Comparison of ENCODE assay signal across 22 mouse cellular contexts in the genomic region with DNA sequence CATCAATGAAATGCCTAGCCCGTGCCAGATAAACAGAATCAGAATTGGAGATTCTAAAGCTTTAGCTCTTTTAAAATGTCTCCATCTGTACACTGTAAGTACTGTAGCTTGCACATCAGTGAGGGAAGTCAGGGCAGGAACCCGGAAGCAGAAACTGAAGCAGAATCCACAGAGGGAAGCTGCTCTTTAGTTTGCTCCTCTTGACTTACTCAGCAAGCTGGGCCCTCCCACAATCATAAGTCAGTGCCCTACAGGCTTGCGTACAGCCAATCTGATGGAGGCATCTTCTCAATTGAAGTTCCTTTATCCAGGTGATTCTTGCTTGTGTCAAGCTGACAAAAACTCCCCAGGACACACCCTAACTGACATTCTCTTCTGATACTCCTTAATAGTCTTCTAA. TPM values are rescaled to one million over a fixed set of nuclear protein-coding genes. Genes with fewer than 3 reads are reported as not detected.
DNase-seq lines count a peak whose midpoint lies in the region; ATAC-seq and TF ChIP-seq lines count a peak whose summit lies in the region.
"Had no signal": no experiment of that assay in that cellular context is flagged by ENCODE, and none has a peak within 500 bp of the region (broad histone marks: within the 10 kb centered on the region; RNA-seq: fewer than 3 reads in every experiment).

No protein-coding gene starts in this region.

- no peak overlapping the region for H3K9ac ChIP-seq in heart, embryonic 11.5 days (ENCODE audit: low read depth, low read length)
- H3K9ac ChIP-seq in liver, embryonic 12.5 days: no peak overlapping the region
- H3K9ac ChIP-seq in MEL (ENCODE audit: control insufficient read depth, low read depth, low read length, poor library complexity, severe bottlenecking): no peak overlapping the region
- no peak overlapping the region for H3K9ac ChIP-seq in liver, embryonic 15.5 days
- H3K9ac ChIP-seq in midbrain, embryonic 14.5 days (replicated peaks; ENCODE audit: low read length): no peak overlapping the region
- no peak overlapping the region for H3K9ac ChIP-seq in midbrain, embryonic 13.5 days (replicated peaks)
- H3K9ac ChIP-seq: forebrain, embryonic 13.5 days; hindbrain, embryonic 12.5 days; hindbrain, embryonic 15.5 days had no signal

- peak; percentile 66 for DNase-seq in heart, adult 11 months
- DNase-seq in liver (no peak), MEL (ENCODE audit: low read depth, low spot score) (peak; percentile 39)
- DNase-seq in midbrain, embryonic 14.5 days: no peak
- DNase-seq: adrenal gland, postnatal 14 days; cerebellum, adult 11-12 months; cerebellum, adult 9-10 months; cerebellum, postnatal 14 days; gastrocnemius, postnatal 10 days; gastrocnemius, postnatal 36 days had no signal

- no peak overlapping the region for H3K27ac ChIP-seq in heart, embryonic 11.5 days (ENCODE audit: low read depth, low read length)
- peak overlapping the region; percentile 38; the same call in 1 of the 2 replicates for H3K27ac ChIP-seq in liver, embryonic 12.5 days
- no peak overlapping the region for H3K27ac ChIP-seq in MEL (ENCODE audit: control insufficient read depth, low read depth, low read length)
- H3K27ac ChIP-seq in liver, embryonic 15.5 days (replicated peaks): peak overlapping the region; percentile 97
- no peak overlapping the region for H3K27ac ChIP-seq in midbrain, embryonic 14.5 days (replicated peaks; ENCODE audit: low read depth, low read length)
- H3K27ac ChIP-seq in midbrain, embryonic 13.5 days: no peak overlapping the region
- H3K27ac ChIP-seq: forebrain, embryonic 10.5 days; forebrain, embryonic 13.5 days; hindbrain, embryonic 12.5 days; hindbrain, embryonic 15.5 days had no signal

- no peak for TF ChIP-seq RAD21 in MEL (IDR thresholded peaks at IDR 0.05; ENCODE audit: low read depth, low read length)

- TF ChIP-seq EP300 in MEL (IDR thresholded peaks at IDR 0.05; ENCODE audit: low read depth in 1 of 2, low read length in 2 of 2): no peak

- TF ChIP-seq CTCF in MEL (IDR thresholded peaks at IDR 0.05 in 2 of 3, conservative IDR thresholded peaks at IDR 0.05 in 1 of 3; ENCODE audit: control insufficient read depth in 1 of 3, insufficient read depth in 1 of 3, low read depth in 2 of 3, low read length in 3 of 3, poor library complexity in 1 of 3, severe bottlenecking in 1 of 3): no peak

- 91% methylated on average over 3 of the region's 3 CpGs for WGBS in heart, embryonic 11.5 days (ENCODE audit: insufficient replicate concordance)
- 87% methylated on average over 3 of the region's 3 CpGs for WGBS in liver, embryonic 12.5 days (ENCODE audit: insufficient replicate concordance)
- WGBS in liver, embryonic 15.5 days (ENCODE audit: insufficient replicate concordance): 82% methylated on average over 3 of the region's 3 CpGs
- 96% methylated on average over 3 of the region's 3 CpGs for WGBS in midbrain, embryonic 14.5 days
- 99% methylated on average over 3 of the region's 3 CpGs for WGBS in midbrain, embryonic 13.5 days

- no peaks in the 10 kb centered on the region for H3K36me3 ChIP-seq in heart, embryonic 11.5 days (ENCODE audit: control insufficient read depth, insufficient read depth, low read length)
- no peaks in the 10 kb centered on the region for H3K36me3 ChIP-seq in liver, embryonic 12.5 days
- H3K36me3 ChIP-seq in MEL (ENCODE audit: control insufficient read depth in 1 of 2, insufficient read depth in 2 of 2, low read length in 2 of 2): peaks cover 0 to 8% of the 10 kb centered on the region in 2 experiments; a peak in 2 of 4 replicates
- H3K36me3 ChIP-seq in liver, embryonic 15.5 days (replicated peaks): no peaks in the 10 kb centered on the region
- no peaks in the 10 kb centered on the region for H3K36me3 ChIP-seq in midbrain, embryonic 14.5 days (ENCODE audit: control insufficient read depth, insufficient read depth, low read length)
- H3K36me3 ChIP-seq in midbrain, embryonic 13.5 days: no peaks in the 10 kb centered on the region
- H3K36me3 ChIP-seq: forebrain, embryonic 10.5 days; hindbrain, embryonic 12.5 days; hindbrain, embryonic 15.5 days had no signal

- ATAC-seq in heart, embryonic 11.5 days (replicated peaks; ENCODE audit: insufficient number of reproducible peaks, low FRiP score, low TSS enrichment): no peak
- no peak for ATAC-seq in liver, embryonic 12.5 days
- no peak for ATAC-seq in liver, embryonic 15.5 days (ENCODE audit: insufficient read depth)
- ATAC-seq in midbrain, embryonic 14.5 days (ENCODE audit: low FRiP score, low TSS enrichment): no peak
- ATAC-seq in midbrain, embryonic 13.5 days: no peak
- ATAC-seq: forebrain, embryonic 13.5 days; forebrain, embryonic 16.5 days; Patski had no signal

- no peak overlapping the region for H3K4me3 ChIP-seq in heart, embryonic 11.5 days (ENCODE audit: low read depth, low read length)
- H3K4me3 ChIP-seq in liver, embryonic 12.5 days: no peak overlapping the region
- H3K4me3 ChIP-seq in MEL (ENCODE audit: control insufficient read depth in 1 of 2, insufficient read depth in 1 of 2, low read depth in 2 of 2, low read length in 2 of 2): no peak overlapping the region
- H3K4me3 ChIP-seq in liver, embryonic 15.5 days (replicated peaks): no peak overlapping the region
- H3K4me3 ChIP-seq in midbrain, embryonic 14.5 days (replicated peaks; ENCODE audit: low read depth, low read length): no peak overlapping the region
- H3K4me3 ChIP-seq in midbrain, embryonic 13.5 days (replicated peaks): no peak overlapping the region
- H3K4me3 ChIP-seq: forebrain, embryonic 10.5 days; forebrain, embryonic 13.5 days; hindbrain, embryonic 12.5 days; hindbrain, embryonic 15.5 days had no signal

- no peaks in the 10 kb centered on the region for H3K9me3 ChIP-seq in heart, embryonic 11.5 days (replicated peaks; ENCODE audit: control insufficient read depth, low read length)
- H3K9me3 ChIP-seq in liver, embryonic 12.5 days (replicated peaks): no peaks in the 10 kb centered on the region
- no peaks in the 10 kb centered on the region for H3K9me3 ChIP-seq in MEL (replicated peaks; ENCODE audit: insufficient read depth, low read length)
- H3K9me3 ChIP-seq in liver, embryonic 15.5 days (replicated peaks): no peaks in the 10 kb centered on the region
- peaks cover 10% of the 10 kb centered on the region; the same call in 1 of the 2 replicates for H3K9me3 ChIP-seq in midbrain, embryonic 14.5 days (ENCODE audit: control insufficient read depth, low read length)
- peaks cover 6% of the 10 kb centered on the region for H3K9me3 ChIP-seq in midbrain, embryonic 13.5 days
- H3K9me3 ChIP-seq: forebrain, embryonic 10.5 days; hindbrain, embryonic 15.5 days had no signal

- H3K4me2 ChIP-seq in heart, embryonic 11.5 days: no peak overlapping the region
- H3K4me2 ChIP-seq in liver, embryonic 12.5 days: no peak overlapping the region
- H3K4me2 ChIP-seq in liver, embryonic 15.5 days: no peak overlapping the region
- H3K4me2 ChIP-seq in midbrain, embryonic 14.5 days (ENCODE audit: low read length): no peak overlapping the region
- H3K4me2 ChIP-seq in midbrain, embryonic 13.5 days (replicated peaks): no peak overlapping the region
- H3K4me2 ChIP-seq: forebrain, embryonic 13.5 days; hindbrain, embryonic 12.5 days; hindbrain, embryonic 15.5 days had no signal

- H3K27me3 ChIP-seq in heart, embryonic 11.5 days (ENCODE audit: control insufficient read depth, insufficient read depth, low read length): no peaks in the 10 kb centered on the region
- H3K27me3 ChIP-seq in liver, embryonic 12.5 days (replicated peaks): peaks cover 2% of the 10 kb centered on the region; the same call in 1 of the 2 replicates
- H3K27me3 ChIP-seq in MEL (ENCODE audit: control insufficient read depth in 1 of 2, insufficient read depth in 2 of 2, low read length in 2 of 2): no peaks in the 10 kb centered on the region
- peaks cover 2% of the 10 kb centered on the region; the same call in 1 of the 2 replicates for H3K27me3 ChIP-seq in liver, embryonic 15.5 days
- H3K27me3 ChIP-seq in midbrain, embryonic 14.5 days (ENCODE audit: control insufficient read depth, insufficient read depth, low read length): no peaks in the 10 kb centered on the region
- no peaks in the 10 kb centered on the region for H3K27me3 ChIP-seq in midbrain, embryonic 13.5 days
- H3K27me3 ChIP-seq: forebrain, embryonic 13.5 days; hindbrain, embryonic 12.5 days; hindbrain, embryonic 15.5 days had no signal

- peaks cover 5% of the 10 kb centered on the region; the same call in 1 of the 2 replicates for H3K4me1 ChIP-seq in heart, embryonic 11.5 days (ENCODE audit: control insufficient read depth, insufficient read depth, low read length)
- peaks cover 29% of the 10 kb centered on the region for H3K4me1 ChIP-seq in liver, embryonic 12.5 days
- peaks cover 2 to 14% of the 10 kb centered on the region in 2 experiments; a peak in 3 of 4 replicates for H3K4me1 ChIP-seq in MEL (ENCODE audit: control insufficient read depth in 1 of 2, insufficient read depth in 2 of 2, low read length in 2 of 2)
- peaks cover 27% of the 10 kb centered on the region for H3K4me1 ChIP-seq in liver, embryonic 15.5 days (replicated peaks)
- H3K4me1 ChIP-seq in midbrain, embryonic 14.5 days (ENCODE audit: control insufficient read depth, insufficient read depth, low read length): no peaks in the 10 kb centered on the region
- H3K4me1 ChIP-seq in midbrain, embryonic 13.5 days (replicated peaks): no peaks in the 10 kb centered on the region
- H3K4me1 ChIP-seq: forebrain, embryonic 10.5 days; forebrain, embryonic 13.5 days; hindbrain, embryonic 12.5 days; hindbrain, embryonic 15.5 days had no signal

- TF ChIP-seq POLR2A in MEL (IDR thresholded peaks at IDR 0.05; ENCODE audit: control insufficient read depth in 1 of 2, insufficient read depth in 1 of 2, low read depth in 1 of 2, low read length in 2 of 2, poor library complexity in 1 of 2): no peak

- H3K79me2 ChIP-seq in MEL (ENCODE audit: control insufficient read depth, insufficient read depth, low read length, poor library complexity): no peaks in the 10 kb centered on the region

RNA-seq across cellular contexts. Expression of gene She, which starts 24.0 kb away (rescaled TPM):
- 6.7 and 6.9 TPM in 2 replicates for polyA plus RNA-seq in heart, embryonic 11.5 days (2014; fragmentation: Nextera tagmentation; extraction: Ambion mirVana)
- polyA plus RNA-seq in liver, embryonic 12.5 days (2016; fragmentation: Nextera tagmentation; extraction: Ambion mirVana): 2.9 and 3.1 TPM in 2 replicates
- total RNA-seq in MEL (2012; rRNA removed): 3.3 and 5.3 TPM in 2 replicates
- polyA plus RNA-seq in MEL (2012; ENCODE audit: insufficient read depth in 1 of 2, insufficient read length in 2 of 2, low read depth in 1 of 2, low replicate concordance in 2 of 2, missing spikeins in 1 of 2): 1 to 10 TPM in 1 of 2 experiments, not detected in 1; 3.5 TPM
- 0.93 and 1.2 TPM in 2 replicates for polyA plus RNA-seq in liver, embryonic 15.5 days (2015; fragmentation: Nextera tagmentation; extraction: Ambion mirVana)
- polyA plus RNA-seq in midbrain, embryonic 14.5 days (2014; fragmentation: Nextera tagmentation; extraction: Ambion mirVana): 0.57 and 2.0 TPM in 2 replicates
- 1.1 and 1.6 TPM in 2 replicates for polyA plus RNA-seq in midbrain, embryonic 13.5 days (2015; fragmentation: Nextera tagmentation; extraction: Ambion mirVana)
- total RNA-seq: granulocyte monocyte progenitor cell, adult 5-6 weeks; hematopoietic stem cell, adult 5-6 weeks had no signal

RNA-seq across cellular contexts. Expression of gene Ube2q1, which starts 33.8 kb away (rescaled TPM):
- 14.4 TPM in 2 replicates for polyA plus RNA-seq in heart, embryonic 11.5 days (2014; fragmentation: Nextera tagmentation; extraction: Ambion mirVana)
- 8.4 and 9.7 TPM in 2 replicates for polyA plus RNA-seq in liver, embryonic 12.5 days (2016; fragmentation: Nextera tagmentation; extraction: Ambion mirVana)
- total RNA-seq in MEL (2012; rRNA removed): 72.6 and 73.8 TPM in 2 replicates
- polyA plus RNA-seq in MEL (2012; ENCODE audit: insufficient read depth in 1 of 2, insufficient read length in 2 of 2, low read depth in 1 of 2, low replicate concordance in 2 of 2, missing spikeins in 1 of 2): 100 to 1,000 TPM in 1 of 2 experiments, 10 to 100 TPM in 1; 89.0 to 162 TPM
- 3.1 and 3.5 TPM in 2 replicates for polyA plus RNA-seq in liver, embryonic 15.5 days (2015; fragmentation: Nextera tagmentation; extraction: Ambion mirVana)
- polyA plus RNA-seq in midbrain, embryonic 14.5 days (2014; fragmentation: Nextera tagmentation; extraction: Ambion mirVana): 22.2 and 25.0 TPM in 2 replicates
- 13.4 and 15.8 TPM in 2 replicates for polyA plus RNA-seq in midbrain, embryonic 13.5 days (2015; fragmentation: Nextera tagmentation; extraction: Ambion mirVana)

RNA-seq across cellular contexts. Expression of gene Chrnb2, which starts 42.7 kb away (rescaled TPM):
- 0.24 and 0.27 TPM in 2 replicates for polyA plus RNA-seq in heart, embryonic 11.5 days (2014; fragmentation: Nextera tagmentation; extraction: Ambion mirVana)
- polyA plus RNA-seq in liver, embryonic 12.5 days (2016; fragmentation: Nextera tagmentation; extraction: Ambion mirVana): 0.26 and 0.31 TPM in 2 replicates
- 0.98 and 1.6 TPM in 2 replicates for total RNA-seq in MEL (2012; rRNA removed)
- 1 to 10 TPM in 1 of 2 experiments, not detected in 1; 4.0 TPM for polyA plus RNA-seq in MEL (2012; ENCODE audit: insufficient read depth in 1 of 2, insufficient read length in 2 of 2, low read depth in 1 of 2, low replicate concordance in 2 of 2, missing spikeins in 1 of 2)
- 0.16 and 0.17 TPM in 2 replicates for polyA plus RNA-seq in liver, embryonic 15.5 days (2015; fragmentation: Nextera tagmentation; extraction: Ambion mirVana)
- polyA plus RNA-seq in midbrain, embryonic 14.5 days (2014; fragmentation: Nextera tagmentation; extraction: Ambion mirVana): 29.6 and 31.5 TPM in 2 replicates
- polyA plus RNA-seq in midbrain, embryonic 13.5 days (2015; fragmentation: Nextera tagmentation; extraction: Ambion mirVana): 31.8 and 32.3 TPM in 2 replicates

Comparison
In these comparisons a context has a peak if more than half of its experiments do, and no peak if none do; other contexts are left out.
1. DNase-seq: peak in heart, adult 11 months (single experiment) and MEL (single experiment); none in liver (single experiment) and midbrain, embryonic 14.5 days (single experiment).
2. H3K27ac ChIP-seq: peak in liver, embryonic 12.5 days (single experiment) and liver, embryonic 15.5 days (single experiment); none in heart, embryonic 11.5 days (single experiment), MEL (single experiment), midbrain, embryonic 14.5 days (single experiment) and midbrain, embryonic 13.5 days (single experiment).